Mouse (Mus musculus): ENCODE measurements at regions not wholly inside any gene's neighbourhood (a gene's known extent, or its start where the extent isn't known, plus 50 kb on each side); places are given as distances from the start of the nearest gene placed in this dataset.
A peak's percentile ranks its signal among the peaks of the same experiment; 100 is the strongest.

GRCm38 (mm10) chr12:28969671-28970379 lies 218.2 kb downstream of the Eipr1 start:
- WGBS = 70% methylated on average over 2 of the region's 2 CpGs
- TF ChIP-seq CTCF (IDR thresholded peaks at IDR 0.05; ENCODE audit: low read depth) = no peak
- no peak overlapping the region for H3K4me3 ChIP-seq (ENCODE audit: low read length)
- H3K9me3 ChIP-seq (ENCODE audit: low read length) = no peaks in the 10 kb centered on the region
- no peak overlapping the region for H3K27ac ChIP-seq
- no peak overlapping the region for H3K9ac ChIP-seq (replicated peaks; ENCODE audit: low read length)
- no peaks in the 10 kb centered on the region for H3K27me3 ChIP-seq (ENCODE audit: insufficient read depth, low read length)
- peaks cover 2% of the 10 kb centered on the region; the same call in 1 of the 2 replicates for H3K4me1 ChIP-seq (ENCODE audit: insufficient read depth, low read length)
- DNase-seq (ENCODE audit: low spot score) (peak; percentile 22), ATAC-seq (no peak)
- H3K4me2 ChIP-seq (ENCODE audit: low read depth, low read length) = no peak overlapping the region
- H3K36me3 ChIP-seq (ENCODE audit: insufficient read depth, low read length) = no peaks in the 10 kb centered on the region

GRCm38 (mm10) chr12:28974571-28975041 lies 223.0 kb downstream of the Eipr1 start:
- H3K4me1 ChIP-seq (ENCODE audit: insufficient read depth, low read length) = peaks cover 4% of the 10 kb centered on the region; the same call in 1 of the 2 replicates
- ATAC-seq (peak; percentile 87), DNase-seq (ENCODE audit: low spot score) (peak; percentile 82)
- WGBS = 7% methylated on average over 6 of the region's 6 CpGs
- TF ChIP-seq CTCF (IDR thresholded peaks at IDR 0.05; ENCODE audit: low read depth) = peak; percentile 75
- no peaks in the 10 kb centered on the region for H3K27me3 ChIP-seq (ENCODE audit: insufficient read depth, low read length)
- H3K9ac ChIP-seq (replicated peaks; ENCODE audit: low read length) = no peak overlapping the region
- H3K9me3 ChIP-seq (ENCODE audit: low read length) = no peaks in the 10 kb centered on the region
- H3K4me2 ChIP-seq (ENCODE audit: low read depth, low read length) = no peak overlapping the region
- H3K27ac ChIP-seq = peak overlapping the region; percentile 62
- no peaks in the 10 kb centered on the region for H3K36me3 ChIP-seq (ENCODE audit: insufficient read depth, low read length)
- H3K4me3 ChIP-seq (ENCODE audit: low read length) = no peak overlapping the region

- H3K36me3 ChIP-seq (ENCODE audit: insufficient read depth, low read length) = no peaks in the 10 kb centered on the region
- H3K4me2 ChIP-seq (ENCODE audit: low read depth, low read length) = no peak overlapping the region
- no peaks in the 10 kb centered on the region for H3K27me3 ChIP-seq (ENCODE audit: insufficient read depth, low read length)
- no peak overlapping the region for H3K9ac ChIP-seq (replicated peaks; ENCODE audit: low read length)
- 81% methylated on average over 5 of the region's 5 CpGs for WGBS
- ATAC-seq (peak; percentile 28), DNase-seq (ENCODE audit: low spot score) (no peak)
- 0 out of 2 replicates have a peak overlapping the region, but pooled peaks have one; percentile 62 for H3K27ac ChIP-seq
- TF ChIP-seq CTCF (IDR thresholded peaks at IDR 0.05; ENCODE audit: low read depth) = no peak
- peaks cover 4% of the 10 kb centered on the region; the same call in 1 of the 2 replicates for H3K4me1 ChIP-seq (ENCODE audit: insufficient read depth, low read length)
- H3K4me3 ChIP-seq (ENCODE audit: low read length) = no peak overlapping the region
- no peaks in the 10 kb centered on the region for H3K9me3 ChIP-seq (ENCODE audit: low read length)
These were observed 223.6 kb downstream of the Eipr1 start for GRCm38 (mm10) chr12:28975249-28975648.

GRCm38 (mm10) chr12:28979679-28980078 lies 228.1 kb downstream of the Eipr1 start:
- ATAC-seq (no peak), DNase-seq (ENCODE audit: low spot score) (no peak)
- H3K4me3 ChIP-seq (ENCODE audit: low read length) = no peak overlapping the region
- H3K4me1 ChIP-seq (ENCODE audit: insufficient read depth, low read length) = peaks cover 4% of the 10 kb centered on the region; the same call in 1 of the 2 replicates
- WGBS = 76% methylated on average over 7 of the region's 7 CpGs
- no peak overlapping the region for H3K27ac ChIP-seq
- H3K4me2 ChIP-seq (ENCODE audit: low read depth, low read length) = no peak overlapping the region
- peak; percentile 7; the same call in 1 of the 2 replicates for TF ChIP-seq CTCF (IDR thresholded peaks at IDR 0.05; ENCODE audit: low read depth)
- no peaks in the 10 kb centered on the region for H3K36me3 ChIP-seq (ENCODE audit: insufficient read depth, low read length)
- H3K27me3 ChIP-seq (ENCODE audit: insufficient read depth, low read length) = no peaks in the 10 kb centered on the region
- H3K9me3 ChIP-seq (ENCODE audit: low read length) = no peaks in the 10 kb centered on the region
- H3K9ac ChIP-seq (replicated peaks; ENCODE audit: low read length) = no peak overlapping the region

- Histone ChIP-seq H3K9ac (replicated peaks; ENCODE audit: low read length) (no peak overlapping the region), H3K9me3 (ENCODE audit: low read length) (no peaks in the 10 kb centered on the region), H3K4me2 (ENCODE audit: low read depth, low read length) (no peak overlapping the region), H3K4me3 (ENCODE audit: low read length) (no peak overlapping the region), H3K27ac (no peak overlapping the region), H3K27me3 (ENCODE audit: insufficient read depth, low read length) (no peaks in the 10 kb centered on the region), H3K4me1 (ENCODE audit: insufficient read depth, low read length) (no peaks in the 10 kb centered on the region), H3K36me3 (ENCODE audit: insufficient read depth, low read length) (no peaks in the 10 kb centered on the region)
- TF ChIP-seq CTCF (IDR thresholded peaks at IDR 0.05; ENCODE audit: low read depth) = no peak
- WGBS = 43% methylated on average over 7 of the region's 7 CpGs
- DNase-seq (ENCODE audit: low spot score) = no peak
- ATAC-seq = no peak
These were observed 234.6 kb downstream of the Eipr1 start for GRCm38 (mm10) chr12:28986214-28986613.

GRCm38 (mm10) chr12:28997474-28998192 lies 246.0 kb downstream of the Eipr1 start:
- H3K4me2 ChIP-seq (ENCODE audit: low read depth, low read length) = no peak overlapping the region
- no peak overlapping the region for H3K9ac ChIP-seq (replicated peaks; ENCODE audit: low read length)

More at GRCm38 (mm10) chr12:28997474-28998192, 246.0 kb downstream of the Eipr1 start:
- ATAC-seq = no peak
- Histone ChIP-seq H3K9me3 (ENCODE audit: low read length) (no peaks in the 10 kb centered on the region), H3K4me3 (ENCODE audit: low read length) (no peak overlapping the region), H3K4me1 (ENCODE audit: insufficient read depth, low read length) (no peaks in the 10 kb centered on the region), H3K36me3 (ENCODE audit: insufficient read depth, low read length) (no peaks in the 10 kb centered on the region), H3K27me3 (ENCODE audit: insufficient read depth, low read length) (no peaks in the 10 kb centered on the region), H3K27ac (no peak overlapping the region)
- no peak for TF ChIP-seq CTCF (IDR thresholded peaks at IDR 0.05; ENCODE audit: low read depth)
- no peak for DNase-seq (ENCODE audit: low spot score)
- 65% methylated on average over 15 of the region's 15 CpGs for WGBS
